Mouse (Mus musculus) limb, embryonic 12.5 days (tissue): ENCODE measurements around the gene Krt18. TPM values are rescaled to one million over a fixed set of nuclear protein-coding genes. Genes with fewer than 3 reads are reported as not detected.
"Not testable (repeated sequence)": the region's sequence is repeated elsewhere in the genome, so short reads cannot be mapped to it uniquely, and the experiment has no call there.

Experiments
- ATAC-seq: fragments of 200-750 bp; cut with Nextera tagmentation; 2 replicates; pipeline ENCODE4 v1.8.0; 2017; ENCODE audit warnings: low read depth, moderate TSS enrichment; ENCODE audit not compliant: insufficient number of reproducible peaks, insufficient read depth, low FRiP score, low TSS enrichment
- H3K27ac ChIP-seq: fragments of 300-500 bp; sonication (generic); 2 replicates; pipeline ENCODE4 v1.5.1; 2016; ENCODE audit warnings: mild to moderate bottlenecking, moderate library complexity
- H3K27me3 ChIP-seq: fragments of 300-500 bp; sonication (generic); 2 replicates; pipeline ENCODE4 v1.6.1; 2016; ENCODE audit warnings: mild to moderate bottlenecking, moderate library complexity
- H3K36me3 ChIP-seq: fragments of 300-500 bp; sonication (generic); 2 replicates; pipeline ENCODE4 v1.6.1; 2016; ENCODE audit warnings: mild to moderate bottlenecking, moderate library complexity
- H3K4me1 ChIP-seq: fragments of 300-500 bp; sonication (generic); replicated peaks from 2 replicates; pipeline ENCODE4 v1.6.1; 2016
- H3K4me2 ChIP-seq: fragments of 300-500 bp; sonication (generic); 2 replicates; pipeline ENCODE4 v1.6.1; 2016; ENCODE audit warnings: mild to moderate bottlenecking, moderate library complexity
- H3K4me3 ChIP-seq: fragments of 300-500 bp; sonication (generic); replicated peaks from 2 replicates; pipeline ENCODE4 v1.5.1; 2016; ENCODE audit warnings: mild to moderate bottlenecking
- H3K9ac ChIP-seq: fragments of 300-500 bp; sonication (generic); replicated peaks from 2 replicates; pipeline ENCODE4 v1.6.1; 2016; ENCODE audit warnings: mild to moderate bottlenecking, moderate library complexity
- H3K9me3 ChIP-seq: fragments of 300-500 bp; sonication (generic); 2 replicates; pipeline ENCODE4 v1.6.1; 2016; ENCODE audit warnings: mild to moderate bottlenecking, moderate library complexity
- WGBS: fragments of 180-500 bp; shearing (Covaris S2); methylation state at CpG from one replicate; pipeline ENCODE4 v1.1.7; 2016; 5-methylcytosine and 5-hydroxymethylcytosine counted together
- polyA plus RNA-seq: library from polyadenylated mRNA; unstranded; fragments of >200 nt; fragmentation: Nextera tagmentation; extraction: Ambion mirVana; gene quantifications from 2 replicates; pipeline ENCODE4 v1.2.1, GENCODE M21; 2016

The Krt18 gene
- polyA plus RNA-seq, 1 experiment from 2014 or later = 21.2 TPM

- WGBS = 77% methylated on average over 11 of the region's 11 CpGs
- not testable (repeated sequence) for H3K9ac ChIP-seq, H3K27ac ChIP-seq, H3K4me1 ChIP-seq, H3K4me2 ChIP-seq, H3K9me3 ChIP-seq, ATAC-seq, H3K36me3 ChIP-seq, H3K4me3 ChIP-seq
- peaks cover 13% of the 10 kb centered on the region; the same call in 1 of the 2 replicates for H3K27me3 ChIP-seq
These were observed 31.4 kb upstream of the Krt18 start for GRCm38 (mm10) chr15:101996450-101997078.

- H3K27ac ChIP-seq = no peak overlapping the region
- no peak overlapping the region for H3K4me3 ChIP-seq
- no peak overlapping the region for H3K9ac ChIP-seq
- H3K27me3 ChIP-seq = peaks cover 39% of the 10 kb centered on the region
- 88% methylated on average over 11 of the region's 11 CpGs for WGBS
- H3K9me3 ChIP-seq = peaks cover 4% of the 10 kb centered on the region; the same call in 1 of the 2 replicates
- H3K4me1 ChIP-seq = peaks cover 14% of the 10 kb centered on the region
- no peak for ATAC-seq
- no peaks in the 10 kb centered on the region for H3K36me3 ChIP-seq
- no peak overlapping the region for H3K4me2 ChIP-seq
These were observed 28.8 kb upstream of the Krt18 start for GRCm38 (mm10) chr15:101999156-101999555.

- Histone ChIP-seq H3K4me1 (peaks cover 14% of the 10 kb centered on the region), H3K4me2 (no peak overlapping the region), H3K4me3 (no peak overlapping the region), H3K36me3 (no peaks in the 10 kb centered on the region), H3K9me3 (peaks cover 4% of the 10 kb centered on the region; the same call in 1 of the 2 replicates), H3K27me3 (peaks cover 45% of the 10 kb centered on the region), H3K27ac (no peak overlapping the region), H3K9ac (no peak overlapping the region)
- no peak for ATAC-seq
- WGBS = 88% methylated on average over 11 of the region's 11 CpGs
These were observed 28.2 kb upstream of the Krt18 start for GRCm38 (mm10) chr15:101999676-102000335.

- H3K27ac ChIP-seq = no peak overlapping the region
- ATAC-seq = peak; percentile 76
These were observed 25.1 kb upstream of the Krt18 start for GRCm38 (mm10) chr15:102002646-102003488.

GRCm38 (mm10) chr15:102003516-102003915, 24.5 kb upstream of the Krt18 start:
- no peak for ATAC-seq
- 16% methylated on average over 12 of the region's 12 CpGs for WGBS
- peak overlapping the region; percentile 36 for H3K4me3 ChIP-seq
- no peak overlapping the region for H3K27ac ChIP-seq
- H3K4me2 ChIP-seq = peak overlapping the region; percentile 60
- H3K27me3 ChIP-seq = peaks cover 64% of the 10 kb centered on the region
- H3K36me3 ChIP-seq = no peaks in the 10 kb centered on the region
- no peak overlapping the region for H3K9ac ChIP-seq
- H3K4me1 ChIP-seq = peaks cover 36% of the 10 kb centered on the region
- H3K9me3 ChIP-seq = no peaks in the 10 kb centered on the region

More at GRCm38 (mm10) chr15:102002646-102003488, 25.1 kb upstream of the Krt18 start:
- H3K4me1 ChIP-seq = peaks cover 35% of the 10 kb centered on the region
- H3K9ac ChIP-seq = peak overlapping the region; percentile 50
- peak overlapping the region; percentile 60 for H3K4me2 ChIP-seq
- H3K36me3 ChIP-seq = no peaks in the 10 kb centered on the region
- H3K9me3 ChIP-seq = no peaks in the 10 kb centered on the region
- 3% methylated on average over 34 of the region's 34 CpGs for WGBS
- peaks cover 64% of the 10 kb centered on the region for H3K27me3 ChIP-seq
- peak overlapping the region; percentile 36 for H3K4me3 ChIP-seq

GRCm38 (mm10) chr15:102004189-102004588, 23.8 kb upstream of the Krt18 start, which contains the start of gene Krt8:
Gene Krt8 (minus strand): TSS chr15:102004482.
- Histone ChIP-seq H3K9me3 (no peaks in the 10 kb centered on the region), H3K4me2 (peak within 1 kb of the TSS; percentile 60), H3K27ac (no peak within 1 kb of the TSS), H3K4me1 (peaks cover 36% of the 10 kb centered on the region), H3K4me3 (peak within 1 kb of the TSS; percentile 36), H3K36me3 (no peaks in the 10 kb centered on the region), H3K27me3 (peaks cover 70% of the 10 kb centered on the region), H3K9ac (peak within 1 kb of the TSS; percentile 50; the same call in 1 of the 2 replicates)
- WGBS = 13% methylated on average over 11 of the region's 11 CpGs
- no peak for ATAC-seq

- H3K4me2 ChIP-seq = no peak overlapping the region
- H3K4me1 ChIP-seq = peaks cover 36% of the 10 kb centered on the region
- H3K36me3 ChIP-seq = no peaks in the 10 kb centered on the region
- no peak overlapping the region for H3K27ac ChIP-seq
- no peak overlapping the region for H3K9ac ChIP-seq
- no peaks in the 10 kb centered on the region for H3K9me3 ChIP-seq
- WGBS = 60% methylated on average over 4 of the region's 4 CpGs
- H3K27me3 ChIP-seq = peaks cover 75% of the 10 kb centered on the region
- no peak for ATAC-seq
- H3K4me3 ChIP-seq = no peak overlapping the region
These were observed 22.7 kb upstream of the Krt18 start for GRCm38 (mm10) chr15:102005290-102005689.

GRCm38 (mm10) chr15:102006317-102006716, 21.7 kb upstream of the Krt18 start:
- H3K27ac ChIP-seq = no peak overlapping the region
- H3K4me1 ChIP-seq = peaks cover 36% of the 10 kb centered on the region
- no peak for ATAC-seq
- peaks cover 66% of the 10 kb centered on the region for H3K27me3 ChIP-seq
- H3K36me3 ChIP-seq = no peaks in the 10 kb centered on the region
- 21% methylated on average over 11 of the region's 11 CpGs for WGBS
- H3K9me3 ChIP-seq = no peaks in the 10 kb centered on the region
- H3K9ac ChIP-seq = no peak overlapping the region
- 0 out of 2 replicates have a peak overlapping the region, but pooled peaks have one; percentile 13 for H3K4me2 ChIP-seq
- no peak overlapping the region for H3K4me3 ChIP-seq

- no peak overlapping the region for H3K27ac ChIP-seq
- no peak overlapping the region; the same call in 1 of the 2 replicates for H3K4me2 ChIP-seq
- no peak overlapping the region for H3K9ac ChIP-seq
- no peak overlapping the region for H3K4me3 ChIP-seq
- no peaks in the 10 kb centered on the region for H3K36me3 ChIP-seq
- H3K9me3 ChIP-seq = no peaks in the 10 kb centered on the region
- ATAC-seq = no peak
- WGBS = 32% methylated on average over 12 of the region's 12 CpGs
- peaks cover 65% of the 10 kb centered on the region for H3K27me3 ChIP-seq
- H3K4me1 ChIP-seq = peaks cover 32% of the 10 kb centered on the region
These were observed 20.6 kb upstream of the Krt18 start for GRCm38 (mm10) chr15:102007097-102008069.

GRCm38 (mm10) chr15:102010569-102011245, 17.3 kb upstream of the Krt18 start:
- Histone ChIP-seq H3K4me1 (peaks cover 33% of the 10 kb centered on the region), H3K4me2 (no peak overlapping the region), H3K4me3 (no peak overlapping the region), H3K27me3 (peaks cover 33% of the 10 kb centered on the region), H3K36me3 (no peaks in the 10 kb centered on the region), H3K27ac (no peak overlapping the region), H3K9me3 (no peaks in the 10 kb centered on the region), H3K9ac (no peak overlapping the region)
- 73% methylated on average over 3 of the region's 3 CpGs for WGBS
- no peak for ATAC-seq
